Mouse (Mus musculus): ENCODE results near the gene Krtap3-2.

DNA sequence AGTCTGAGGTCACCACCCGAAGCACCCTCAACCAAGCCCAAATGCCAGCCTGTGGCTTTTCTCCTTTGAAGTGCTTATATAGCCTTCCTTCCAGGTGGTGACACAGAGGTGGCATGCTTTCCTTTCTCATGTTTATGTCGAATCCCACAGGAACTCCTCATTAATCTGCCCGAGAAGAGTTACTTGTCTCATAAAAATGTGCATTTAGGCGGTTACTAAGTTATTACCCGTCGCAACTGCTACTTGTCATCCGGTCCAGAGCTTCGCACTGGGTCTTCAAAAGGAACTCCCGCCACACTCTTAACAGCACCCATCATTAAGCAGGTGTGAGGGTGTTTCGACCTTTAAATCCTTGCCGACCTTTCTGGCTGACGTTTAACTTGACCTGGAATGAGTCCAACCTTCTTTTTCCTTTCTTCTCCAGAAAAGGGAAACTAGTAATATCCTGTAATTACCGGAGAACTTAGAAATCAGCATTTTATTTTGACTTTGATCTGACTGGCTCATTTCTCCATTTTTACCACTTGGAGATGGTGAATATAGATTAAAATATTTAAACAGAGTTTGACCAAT is 35.3 kb downstream of the Krtap3-2 start, which contains the start of gene Krt39:
- no peak for TF ChIP-seq POLR2A (IDR thresholded peaks at IDR 0.05; ENCODE audit: control insufficient read depth, extremely low read depth, insufficient read depth, low read length, poor library complexity)
- TF ChIP-seq CTCF (IDR thresholded peaks at IDR 0.05; ENCODE audit: borderline replicate concordance, control insufficient read depth, extremely low read depth, insufficient read depth, low read length, poor library complexity), result no peak

All from thymus, adult 2 months (tissue).